Mouse (Mus musculus): Measurements from ENCODE around the gene Pofut1.

Gene Pofut1

DNA sequence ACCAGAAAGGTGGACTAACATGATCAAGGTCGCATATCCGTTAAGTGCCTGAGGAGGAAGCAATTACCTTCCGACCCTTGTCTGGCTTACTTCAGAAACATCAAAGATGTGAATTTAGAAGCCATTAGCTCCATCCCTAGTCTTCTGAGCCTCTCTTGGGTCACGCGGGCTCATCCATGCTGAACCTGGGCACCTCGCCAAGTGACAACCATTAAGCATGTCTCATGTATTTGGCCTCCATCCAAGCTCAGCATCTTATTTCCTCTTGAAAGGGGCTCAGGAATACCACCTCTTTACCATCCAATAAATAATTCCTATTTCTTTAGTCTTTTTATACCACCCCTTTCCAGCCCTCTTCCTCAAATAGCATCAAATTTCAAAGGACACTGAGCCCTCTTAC, 46.5 kb downstream of the Pofut1 start:
- no peak for DNase-seq (ENCODE audit: extremely low read depth, low read depth, low spot score)

DNA sequence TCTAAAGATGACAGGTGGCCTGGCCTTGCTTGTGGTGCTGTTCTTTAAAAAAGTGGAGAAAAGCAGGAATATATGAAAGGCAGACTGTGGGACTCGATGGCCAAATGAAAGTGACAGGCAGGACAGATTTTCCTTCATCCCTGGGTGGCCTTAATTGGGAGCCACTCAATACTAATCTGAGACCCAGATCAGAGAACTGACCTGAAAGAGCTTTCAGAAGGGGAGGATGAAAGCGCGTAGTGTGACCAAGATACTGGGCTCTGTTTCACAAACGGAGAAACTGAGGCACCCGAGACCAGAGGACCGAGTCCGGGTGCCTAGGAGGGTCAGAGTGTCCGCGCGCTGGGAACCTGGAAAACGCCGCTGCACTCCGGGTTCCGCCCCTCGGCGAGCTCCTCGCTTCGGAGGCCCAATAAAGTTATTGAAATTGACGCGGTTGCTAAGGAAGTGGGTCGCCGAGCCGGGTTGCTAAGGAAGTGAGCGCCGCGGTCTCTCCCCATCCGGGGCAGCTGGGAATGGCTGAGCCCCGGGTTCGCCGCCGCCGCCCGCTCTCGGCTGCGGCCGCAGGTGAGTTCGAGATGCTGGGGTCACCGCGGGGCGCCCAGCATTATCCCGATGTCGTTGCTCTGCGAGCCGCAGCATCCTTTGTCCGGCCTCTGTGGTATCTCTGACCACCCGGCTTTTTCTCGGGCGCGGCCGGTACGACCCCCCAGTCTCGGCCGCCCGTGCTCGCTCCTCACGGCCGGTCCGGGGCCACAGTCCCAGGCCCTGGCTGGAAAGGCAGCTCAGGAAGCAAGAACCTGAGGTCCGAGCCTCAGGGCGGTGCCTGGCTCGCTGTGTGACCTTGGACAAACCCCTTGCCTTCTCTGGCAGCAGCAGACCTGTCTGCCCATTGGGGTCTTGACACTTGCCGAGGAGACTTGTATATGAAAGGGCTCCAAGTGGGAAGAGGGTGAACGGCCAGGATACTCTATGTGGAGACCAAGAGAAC, 49.9 kb downstream of the Pofut1 start, which contains the start of gene Kif3b:
Gene Kif3b (plus strand): TSS at position 476 of the 991 bp plus-strand sequence.
- DNase-seq (ENCODE audit: extremely low read depth, low read depth, low spot score), result no peak

DNA sequence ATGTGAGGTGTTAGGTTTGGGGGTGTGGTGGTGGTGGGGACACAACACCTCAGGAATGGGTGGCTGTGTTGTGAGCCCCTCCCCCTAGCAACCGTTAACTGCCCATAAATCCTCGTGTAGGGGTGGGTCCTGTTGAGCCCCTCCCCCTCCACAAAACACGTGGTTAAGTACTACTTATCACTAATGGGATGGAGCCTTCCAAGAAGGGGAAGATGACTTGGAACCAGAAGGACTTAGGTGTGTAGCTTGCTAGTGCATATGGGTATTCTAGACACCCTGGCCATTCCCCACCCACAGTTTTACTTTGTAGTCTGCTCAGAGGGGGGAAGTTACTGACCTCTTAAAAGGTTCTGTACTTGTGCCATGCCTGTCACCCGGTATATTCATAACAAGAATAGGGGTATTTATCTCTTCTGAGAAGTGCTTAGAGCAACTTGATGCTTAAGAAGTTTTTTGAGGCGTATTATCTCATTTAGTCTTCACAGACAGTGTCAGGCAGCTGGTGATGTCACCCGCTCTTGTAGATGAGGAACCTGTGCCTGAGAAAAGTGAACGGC, 51.0 kb downstream of the Pofut1 start:
- no peak for DNase-seq (ENCODE audit: extremely low read depth, low read depth, low spot score)

DNA sequence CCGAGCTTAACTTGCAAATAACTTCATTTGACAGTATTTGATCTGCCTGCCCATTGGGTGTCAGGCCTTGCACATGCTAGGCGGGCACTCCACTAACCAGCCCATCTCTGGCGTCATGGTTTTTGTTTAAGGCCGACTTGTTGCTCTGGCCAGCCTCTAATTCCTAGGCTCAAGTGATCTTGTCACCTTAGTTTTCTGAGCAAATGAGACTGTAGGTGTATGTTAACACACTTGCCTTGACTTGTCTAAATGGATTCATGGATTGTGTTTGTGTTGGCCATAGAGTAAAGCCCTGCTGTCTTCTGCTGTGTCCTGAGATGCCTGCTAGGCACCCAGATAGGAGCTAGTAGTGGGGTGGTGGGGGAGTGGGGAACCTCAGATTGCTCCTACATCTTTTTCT, 53.9 kb downstream of the Pofut1 start:
- DNase-seq (ENCODE audit: extremely low read depth, low read depth, low spot score), result peak; percentile 83

DNA sequence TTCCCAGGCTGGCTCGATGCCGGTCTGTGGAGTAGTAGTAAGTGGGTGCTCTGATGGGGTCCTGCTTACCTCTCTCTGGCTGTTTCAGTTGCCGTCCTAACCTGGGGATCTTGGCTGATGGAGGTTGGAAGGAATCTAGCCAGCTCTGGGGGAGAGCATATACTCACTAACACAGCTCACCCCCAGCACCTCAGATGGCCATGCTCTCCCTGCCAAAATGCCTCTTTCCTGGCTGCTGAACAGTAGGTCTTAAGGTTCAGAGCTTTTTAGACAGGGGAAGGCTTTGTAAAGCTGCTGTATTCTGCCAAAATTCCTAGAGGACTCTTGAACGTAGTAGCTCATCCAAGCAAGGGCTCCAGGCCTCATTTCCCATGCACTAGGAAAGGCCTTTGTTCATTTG, 56.4 kb downstream of the Pofut1 start:
- no peak for DNase-seq (ENCODE audit: extremely low read depth, low read depth, low spot score)

DNA sequence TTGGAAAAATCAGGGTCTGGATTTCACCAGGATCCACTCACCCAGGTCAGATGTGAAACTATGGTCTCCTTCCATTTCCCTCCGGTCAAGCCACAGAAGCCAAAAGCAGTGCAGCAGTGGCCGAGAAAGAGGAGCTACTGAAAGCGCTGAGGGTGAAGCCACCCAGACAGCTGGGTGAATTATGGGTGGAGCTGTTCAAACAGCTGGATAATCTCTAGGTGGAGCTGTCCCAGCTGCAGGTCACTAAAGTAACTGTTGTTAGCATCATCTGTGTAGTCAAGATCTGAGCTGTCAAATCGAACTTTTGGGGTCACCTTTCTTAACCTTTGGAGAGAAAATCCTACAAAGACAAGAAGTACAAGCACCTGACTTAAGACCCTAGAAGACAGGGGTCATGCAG, 57.1 kb downstream of the Pofut1 start:
- no peak for DNase-seq (ENCODE audit: extremely low read depth, low read depth, low spot score)

DNA sequence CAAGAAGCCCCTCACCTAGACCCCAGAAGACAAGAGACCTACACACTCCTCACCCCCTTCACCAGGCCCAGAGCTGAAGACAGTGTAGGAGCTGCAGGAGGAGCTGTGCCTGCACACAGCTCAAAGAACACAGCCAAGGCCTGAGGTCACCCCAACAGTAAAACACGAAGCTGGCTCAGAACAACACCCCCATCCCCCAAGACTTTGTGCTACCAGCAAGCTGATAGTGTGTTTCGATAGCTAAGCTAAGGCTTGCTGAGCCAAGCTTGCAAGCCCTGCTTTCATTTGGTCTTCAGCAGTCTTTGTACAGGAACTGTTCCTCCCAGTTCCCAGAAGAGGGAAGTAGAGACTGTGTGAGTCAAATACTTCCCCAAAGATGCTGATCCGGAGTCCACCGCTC, 57.5 kb downstream of the Pofut1 start:
- no peak for DNase-seq (ENCODE audit: extremely low read depth, low read depth, low spot score)

DNA sequence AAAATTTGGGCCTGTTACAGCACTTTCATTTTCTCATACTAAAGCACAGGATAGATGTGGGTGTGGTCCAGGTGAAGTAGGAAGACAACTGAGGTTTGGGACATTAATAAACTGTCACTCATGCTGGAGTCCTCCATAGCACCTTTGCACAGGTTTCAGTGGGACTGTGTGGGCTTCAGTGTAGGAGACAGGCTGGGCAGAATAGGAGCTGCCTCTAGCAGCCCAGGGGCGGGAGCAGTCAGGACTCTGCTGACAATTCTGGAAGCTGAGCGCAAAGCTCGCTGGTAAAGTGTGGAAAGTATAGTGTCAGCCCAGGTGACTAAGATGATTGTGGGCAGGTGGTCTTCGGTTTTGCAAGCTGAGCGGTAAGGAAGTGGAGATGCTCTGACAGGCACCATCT, 59.8 kb downstream of the Pofut1 start:
- DNase-seq (ENCODE audit: extremely low read depth, low read depth, low spot score), result no peak

DNA sequence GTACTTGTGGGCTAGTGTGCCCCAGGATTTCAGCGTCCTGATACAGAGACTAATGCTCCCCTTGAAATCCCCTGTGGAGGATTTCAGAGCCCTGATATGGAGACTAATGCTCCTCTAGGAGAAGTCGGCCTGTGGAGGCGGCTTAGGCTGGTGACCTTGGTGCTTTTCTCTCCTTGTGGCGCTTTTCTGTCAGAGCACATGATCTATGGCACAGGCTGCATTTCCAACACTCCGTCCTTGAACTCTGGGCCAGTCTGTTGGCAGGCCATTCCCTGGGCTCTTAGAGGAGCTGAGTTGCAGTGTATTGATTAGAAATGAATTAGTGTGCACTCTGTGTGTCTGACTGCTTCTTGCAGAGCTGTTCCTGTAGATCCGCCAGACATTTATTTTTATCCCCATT, 63.9 kb downstream of the Pofut1 start:
- no peak for DNase-seq (ENCODE audit: extremely low read depth, low read depth, low spot score)

DNA sequence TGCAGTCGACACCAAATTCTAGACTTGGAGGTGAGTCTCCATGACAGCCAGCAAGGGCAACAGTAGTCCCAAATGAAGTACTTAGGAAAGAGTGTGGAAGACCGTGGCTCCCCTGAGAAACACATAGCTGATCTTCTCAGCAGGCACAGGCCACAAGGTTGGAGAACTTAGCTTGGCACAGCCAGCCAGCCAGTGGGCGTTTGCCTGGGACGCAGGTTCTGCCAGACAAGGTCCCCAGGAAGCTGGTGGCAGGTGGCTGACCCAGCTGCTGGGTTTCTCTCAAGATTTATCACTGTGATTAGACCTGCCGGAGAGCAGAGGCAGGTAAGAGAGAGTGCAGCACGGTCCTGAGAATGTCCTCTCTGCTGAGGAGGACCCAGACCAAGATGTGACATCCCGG, 67.3 kb downstream of the Pofut1 start:
- no peak for DNase-seq (ENCODE audit: extremely low read depth, low read depth, low spot score)

DNA sequence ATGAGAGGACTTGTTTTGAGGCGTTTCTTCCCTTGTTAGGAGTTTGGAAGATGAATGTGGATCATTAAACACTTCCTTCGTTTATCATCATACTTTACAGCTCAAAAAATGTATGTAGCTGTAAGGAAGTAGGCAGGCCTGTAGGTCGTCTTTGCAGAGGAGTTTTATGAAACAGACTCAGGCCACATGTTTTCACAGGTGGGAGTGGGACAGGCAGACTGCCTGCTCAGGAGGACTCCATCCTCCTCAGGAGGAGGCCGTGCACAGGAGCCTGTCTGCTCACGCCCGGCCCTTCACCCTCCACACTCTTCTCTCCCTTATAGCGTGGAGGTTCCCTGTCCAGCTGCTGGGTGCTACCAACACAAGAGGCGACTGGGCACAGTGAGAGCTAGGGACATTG, 67.8 kb downstream of the Pofut1 start:
- no peak for DNase-seq (ENCODE audit: extremely low read depth, low read depth, low spot score)

DNA sequence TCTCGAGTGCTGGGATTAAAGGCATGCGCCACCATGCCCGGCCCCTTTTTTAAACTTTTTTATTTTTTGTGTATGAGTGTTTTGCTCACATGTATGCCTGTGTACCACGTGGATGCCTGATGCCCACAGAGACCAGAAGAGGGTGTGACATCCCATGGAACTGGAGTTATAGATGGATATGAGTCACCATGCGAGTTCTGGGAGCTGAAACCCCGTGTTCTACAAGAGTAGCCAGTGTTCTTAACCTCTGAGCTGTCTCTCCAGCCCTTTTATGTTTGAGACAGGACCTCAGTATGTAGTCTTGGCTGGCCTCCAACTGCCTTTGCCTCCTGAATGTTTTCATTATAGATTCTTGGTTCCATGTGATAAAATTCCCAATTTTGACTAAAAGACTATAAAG, 68.9 kb downstream of the Pofut1 start:
- DNase-seq (ENCODE audit: extremely low read depth, low read depth, low spot score), result no peak

DNA sequence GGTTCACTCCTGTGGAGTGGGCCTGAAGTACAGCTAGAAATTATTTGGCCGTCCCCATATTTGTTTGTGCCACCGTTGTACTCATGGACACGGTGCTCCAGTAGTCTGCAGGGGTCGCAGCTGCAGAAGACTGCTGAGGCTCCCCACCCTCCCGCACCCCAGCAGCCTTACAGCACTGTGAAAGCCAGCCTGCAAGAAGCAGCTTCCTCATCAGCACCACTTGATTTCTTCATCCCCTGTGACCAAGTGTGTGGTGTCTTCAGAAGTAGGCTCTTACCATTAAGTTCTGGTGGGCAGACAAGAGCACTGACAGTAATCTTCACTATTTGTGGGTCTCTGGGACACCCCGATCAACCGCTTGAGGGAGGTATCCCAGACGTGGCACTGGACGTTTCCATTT, 71.6 kb downstream of the Pofut1 start:
- DNase-seq (ENCODE audit: extremely low read depth, low read depth, low spot score), result no peak

DNA sequence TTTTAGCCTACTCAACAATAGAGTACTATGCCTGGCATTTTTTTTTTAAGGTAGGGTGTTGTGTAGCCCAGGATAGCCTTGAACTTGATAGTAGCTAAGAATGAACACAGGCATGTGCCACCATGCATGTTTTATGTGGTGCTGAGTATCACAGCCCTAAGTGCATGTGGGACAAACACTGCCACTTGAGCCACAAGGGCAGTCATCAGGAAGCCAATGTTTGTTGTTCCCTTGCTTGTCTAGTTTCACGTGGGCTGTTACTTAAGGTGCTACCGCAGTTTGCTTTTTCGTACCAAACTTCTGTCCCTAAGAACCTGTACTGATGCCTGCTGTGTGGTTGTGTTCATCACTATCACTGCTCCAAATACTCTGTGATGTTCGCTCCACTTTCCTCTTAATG, 77.1 kb downstream of the Pofut1 start:
- no peak for DNase-seq (ENCODE audit: extremely low read depth, low read depth, low spot score)

DNA sequence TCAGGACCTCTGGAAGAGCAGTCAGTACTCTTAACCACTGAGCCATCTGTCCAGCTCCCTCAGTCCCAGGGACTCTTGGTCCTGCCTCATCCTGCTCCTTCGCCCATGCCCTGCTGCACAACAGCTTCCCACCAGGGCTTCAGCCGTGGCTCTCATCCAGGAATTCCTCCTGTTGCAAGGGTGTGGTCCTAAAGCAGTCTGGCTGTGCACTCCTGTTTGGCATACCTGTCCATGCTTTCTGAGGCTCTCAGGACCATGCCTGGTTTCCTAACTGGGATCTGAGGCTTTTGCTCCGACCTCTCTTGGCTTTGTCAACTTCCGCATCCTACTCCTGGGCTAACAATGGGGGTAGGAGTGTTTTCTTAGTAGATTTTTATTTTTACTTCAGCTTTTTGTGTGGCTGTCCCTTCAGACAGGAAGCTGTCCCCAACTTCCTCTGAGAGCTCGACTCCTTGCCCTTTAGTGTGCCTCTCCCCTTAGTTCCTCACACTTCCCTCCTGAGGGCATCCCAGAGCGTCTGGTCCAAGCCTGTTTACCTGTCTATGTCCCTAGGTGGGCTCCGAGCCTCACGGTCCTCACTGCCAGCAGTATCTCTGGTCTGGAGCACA, 77.8 kb downstream of the Pofut1 start:
- DNase-seq (ENCODE audit: extremely low read depth, low read depth, low spot score), result no peak
